Mouse (Mus musculus) liver, embryonic 14.5 days (tissue): ENCODE measurements around the gene Ibtk. TPM values are rescaled to one million over a fixed set of nuclear protein-coding genes. Genes with fewer than 3 reads are reported as not detected.

Experiments used
- ATAC-seq: fragments of 200-750 bp; cut with Nextera tagmentation; 2 replicates; pipeline ENCODE4 v1.8.0; 2017; ENCODE audit warnings: moderate number of reproducible peaks, mild to moderate bottlenecking, moderate library complexity; ENCODE audit not compliant: insufficient read depth
- DNase-seq, 3 experiments: peaks; one replicate each; pipeline ENCODE4 v3.0.0-alpha.2; 2012 to 2013; ENCODE audit warnings: low read depth in 3 of 3, low spot score in 3 of 3
- H3K27ac ChIP-seq: fragments of 300-500 bp; sonication (generic); 2 replicates; pipeline ENCODE4 v1.5.1; 2014; ENCODE audit warnings: moderate library complexity, mild to moderate bottlenecking, control low read depth, inconsistent platforms
- H3K27me3 ChIP-seq: fragments of 300-500 bp; sonication (generic); 2 replicates; pipeline ENCODE4 v1.6.1; 2014; ENCODE audit warnings: mild to moderate bottlenecking, low read length, moderate library complexity; ENCODE audit not compliant: control insufficient read depth, insufficient read depth
- H3K36me3 ChIP-seq: fragments of 300-500 bp; sonication (generic); replicated peaks from 2 replicates; pipeline ENCODE4 v1.6.1; 2014; ENCODE audit warnings: low read depth; ENCODE audit not compliant: control insufficient read depth, insufficient read depth
- H3K4me1 ChIP-seq, 2 experiments: fragments of 200-500 bp in 1 of 2; fragments of 300-500 bp in 1 of 2; sonication (generic) in 1 of 2; replicated peaks; 2 replicates each; pipeline ENCODE4 v1.6.1; 2012 to 2014; ENCODE audit warnings: antibody characterized with exemption in 1 of 2, inconsistent platforms in 1 of 2, low read length in 1 of 2; ENCODE audit not compliant: control insufficient read depth in 2 of 2, insufficient read depth in 2 of 2
- H3K4me2 ChIP-seq: fragments of 300-500 bp; sonication (generic); 2 replicates; pipeline ENCODE4 v1.6.1; 2014; ENCODE audit warnings: low read depth, mild to moderate bottlenecking, control low read depth, moderate library complexity
- H3K4me3 ChIP-seq, 2 experiments: fragments of 200-500 bp in 1 of 2; fragments of 300-500 bp in 1 of 2; sonication (generic) in 1 of 2; 2 replicates each; pipeline ENCODE4 v1.5.1; 2012 to 2014; ENCODE audit warnings: low read depth in 2 of 2, low read length in 2 of 2, mild to moderate bottlenecking in 2 of 2, control low read depth in 1 of 2, inconsistent platforms in 1 of 2, moderate library complexity in 1 of 2; ENCODE audit not compliant: insufficient read depth in 1 of 2
- H3K9ac ChIP-seq: fragments of 300-500 bp; sonication (generic); replicated peaks from 2 replicates; pipeline ENCODE4 v1.6.1; 2014; ENCODE audit warnings: mild to moderate bottlenecking, control low read depth, moderate library complexity
- H3K9me3 ChIP-seq: fragments of 300-500 bp; sonication (generic); 2 replicates; pipeline ENCODE4 v1.6.1; 2016; ENCODE audit warnings: low read length, mixed read lengths; ENCODE audit not compliant: control insufficient read depth
- CTCF ChIP-seq: IDR thresholded peaks from 2 replicates; pipeline ENCODE4 v1.5.1; 2016; ENCODE audit warnings: antibody characterized with exemption, low read depth, control low read depth
- EP300 ChIP-seq: IDR thresholded peaks from 2 replicates; pipeline ENCODE4 v1.6.1; 2016; ENCODE audit warnings: antibody characterized with exemption, low read depth
- WGBS: fragments of 180-500 bp; shearing (Covaris S2); extraction: QIAGEN DNeasy Blood & Tissue Kit; methylation state at CpG from one replicate; pipeline ENCODE4 v1.1.7; 2014; ENCODE audit not compliant: insufficient replicate concordance; 5-methylcytosine and 5-hydroxymethylcytosine counted together
- polyA plus RNA-seq, 2 experiments: library from polyadenylated mRNA; depleted of rRNA in 1 of 2; stranded (reverse) in 1 of 2; unstranded in 1 of 2; fragments of >200 nt; fragmentation: Nextera tagmentation in 1 of 2; extraction: Ambion mirVana in 1 of 2; gene quantifications; 2 replicates each; pipeline versions ENCODE4 v1.2.1 to v1.2.3; 2012 to 2014

Gene Ibtk
- polyA plus RNA-seq, 2 experiments, result 9.7 to 24.7 TPM

DNA sequence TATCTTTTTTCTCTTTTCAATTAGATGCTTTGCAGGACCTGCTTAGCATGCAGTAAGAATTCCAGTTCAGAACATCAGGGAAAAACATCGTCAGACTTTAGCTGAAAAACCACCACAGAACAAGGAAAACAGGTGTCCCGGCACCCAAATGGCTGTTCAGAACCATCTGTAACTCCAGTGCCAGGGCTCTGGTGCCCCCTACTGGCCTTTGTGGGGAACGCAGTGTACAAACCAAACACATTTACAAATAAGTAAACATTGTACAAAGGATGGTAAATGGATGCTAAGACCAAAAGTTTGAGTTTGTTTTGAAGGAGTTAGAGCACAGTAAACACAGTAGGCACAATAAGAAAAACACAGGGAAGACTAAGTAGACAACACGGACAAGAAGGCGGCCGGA, 64.1 kb downstream of the Ibtk start:
- peaks cover 18% of the 10 kb centered on the region for H3K36me3 ChIP-seq
- H3K9ac ChIP-seq, result no peak overlapping the region
- ATAC-seq (no peak), DNase-seq (peak in 1 of 3 experiments; percentile 6)
- H3K27ac ChIP-seq, result no peak overlapping the region
- 85% methylated on average over 6 of the region's 6 CpGs for WGBS
- no peak overlapping the region for H3K4me2 ChIP-seq
- no peaks in the 10 kb centered on the region for H3K4me1 ChIP-seq
- no peak overlapping the region for H3K4me3 ChIP-seq
- H3K27me3 ChIP-seq, result no peaks in the 10 kb centered on the region
- TF ChIP-seq CTCF, result peak; percentile 89
- TF ChIP-seq EP300, result no peak
- no peaks in the 10 kb centered on the region for H3K9me3 ChIP-seq

DNA sequence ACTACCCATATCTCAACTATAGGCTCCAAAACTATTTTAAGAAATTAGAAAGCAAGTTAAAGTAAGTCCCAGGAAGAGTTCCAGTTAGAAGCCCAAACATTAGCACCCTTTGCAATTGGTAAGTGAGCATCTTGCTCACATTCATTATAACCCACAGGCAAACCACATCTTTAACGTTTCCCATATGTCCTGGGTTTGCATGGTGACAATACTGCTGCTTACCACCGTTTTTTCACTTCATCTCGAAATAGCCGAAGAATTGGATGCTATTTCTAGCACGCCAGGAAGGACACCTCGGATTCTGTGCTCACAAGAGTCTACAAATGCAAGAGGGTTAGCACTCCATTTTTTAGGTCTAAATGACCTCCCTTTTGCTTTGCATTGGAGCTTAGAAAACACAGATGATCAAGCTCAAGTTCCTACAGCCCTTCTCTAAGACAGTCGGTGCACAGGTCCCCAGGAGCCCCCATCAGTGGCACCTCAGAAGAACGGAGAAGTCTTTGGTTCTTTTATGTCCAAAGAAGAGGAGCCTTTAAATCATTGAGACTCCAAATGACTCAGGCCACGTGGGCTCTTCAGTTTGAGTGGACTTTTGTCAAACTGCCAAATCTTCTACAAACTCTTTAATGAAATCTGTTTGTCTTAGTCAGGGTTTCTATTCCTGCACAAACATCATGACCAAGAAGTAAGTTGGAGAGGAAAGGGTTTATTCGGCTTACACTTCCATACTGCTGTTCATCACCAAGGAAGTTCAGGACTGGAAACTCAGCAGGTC, 73.8 kb downstream of the Ibtk start:
- H3K9me3 ChIP-seq, result no peaks in the 10 kb centered on the region
- ATAC-seq (no peak), DNase-seq (no peak)
- H3K36me3 ChIP-seq, result no peaks in the 10 kb centered on the region
- 55% methylated on average over 10 of the region's 10 CpGs for WGBS
- no peak overlapping the region for H3K9ac ChIP-seq
- no peaks in the 10 kb centered on the region for H3K27me3 ChIP-seq
- H3K4me3 ChIP-seq, result no peak overlapping the region
- no peaks in the 10 kb centered on the region for H3K4me1 ChIP-seq
- no peak overlapping the region for H3K4me2 ChIP-seq
- no peak overlapping the region for H3K27ac ChIP-seq
- TF ChIP-seq EP300 (no peak), CTCF (no peak)

DNA sequence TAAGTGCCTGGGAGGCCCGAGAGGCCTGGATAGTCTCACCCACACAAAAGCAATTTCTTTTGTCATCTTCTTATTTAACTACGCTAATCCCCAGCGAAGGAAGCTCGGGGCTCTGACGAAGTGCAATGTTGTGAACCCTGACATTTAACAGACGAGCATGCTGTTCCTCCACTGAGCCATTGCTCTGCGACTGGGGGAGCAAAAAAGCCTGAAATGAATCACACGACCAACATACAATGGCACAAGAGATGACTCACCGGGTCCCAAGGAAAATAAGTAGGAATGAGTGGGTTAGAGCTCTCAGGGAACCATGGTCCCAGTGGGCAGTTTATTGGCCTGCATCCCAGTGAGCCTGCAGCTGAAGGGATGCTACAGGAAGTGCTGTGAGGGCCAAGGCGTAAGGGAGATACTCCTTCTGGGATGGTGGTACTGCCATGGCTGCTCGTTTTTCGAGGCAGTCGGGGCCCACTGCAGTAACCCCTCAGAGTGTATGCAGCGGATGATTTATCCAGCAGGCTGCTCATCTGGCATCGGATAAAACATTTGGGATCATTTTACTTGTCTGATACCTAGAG, 75.1 kb downstream of the Ibtk start:
- DNase-seq (no peak), ATAC-seq (no peak)

DNA sequence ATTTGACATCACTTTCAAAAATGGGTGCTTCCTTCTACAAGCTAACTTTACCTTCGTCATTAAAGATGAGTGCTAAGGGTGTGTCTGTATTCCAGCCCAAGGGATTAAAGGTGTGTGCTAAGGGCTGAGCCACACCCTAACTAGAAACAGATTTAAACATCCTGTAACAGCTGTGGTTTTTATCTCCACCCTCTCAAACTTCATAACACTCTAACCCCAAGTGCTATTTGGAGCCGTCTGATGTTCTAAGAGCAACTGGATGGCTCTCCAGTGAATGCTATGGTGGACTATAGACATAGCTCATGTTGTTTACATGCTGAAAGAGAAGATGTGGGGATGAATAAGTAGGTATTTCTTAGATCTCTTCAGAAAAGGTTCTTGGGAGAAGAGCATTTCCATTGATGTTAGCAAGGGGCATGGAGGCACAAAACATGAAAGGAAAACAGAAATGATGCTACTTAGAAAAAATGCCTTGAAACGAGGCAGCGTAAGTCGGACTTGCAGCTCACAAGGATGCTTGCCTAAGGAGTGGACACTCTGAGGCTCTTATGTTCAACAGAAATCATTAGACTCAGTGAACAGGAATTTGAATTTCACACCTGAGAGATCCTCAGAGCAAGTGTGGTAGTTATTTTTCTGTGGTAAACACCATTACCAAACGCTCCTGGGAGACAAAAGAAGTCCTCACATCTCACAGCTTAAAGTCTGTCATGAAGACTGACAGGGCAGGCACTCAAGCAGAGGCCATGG, 77.4 kb downstream of the Ibtk start:
- Histone ChIP-seq H3K9ac (no peak overlapping the region), H3K27me3 (no peaks in the 10 kb centered on the region), H3K4me1 (no peaks in the 10 kb centered on the region), H3K27ac (no peak overlapping the region), H3K36me3 (no peaks in the 10 kb centered on the region), H3K4me2 (no peak overlapping the region), H3K9me3 (no peaks in the 10 kb centered on the region), H3K4me3 (no peak overlapping the region)
- ATAC-seq (no peak), DNase-seq (no peak)
- TF ChIP-seq CTCF (no peak), EP300 (no peak)
- WGBS, result 62% methylated on average over 6 of the region's 6 CpGs

More for the DNA sequence above, 75.1 kb downstream of the Ibtk start:
- TF ChIP-seq CTCF (no peak), EP300 (no peak)
- no peaks in the 10 kb centered on the region for H3K36me3 ChIP-seq
- no peak overlapping the region for H3K4me3 ChIP-seq
- no peak overlapping the region for H3K9ac ChIP-seq
- WGBS, result 58% methylated on average over 15 of the region's 15 CpGs
- no peaks in the 10 kb centered on the region for H3K4me1 ChIP-seq
- H3K4me2 ChIP-seq, result no peak overlapping the region
- no peaks in the 10 kb centered on the region for H3K27me3 ChIP-seq
- H3K9me3 ChIP-seq, result no peaks in the 10 kb centered on the region
- no peak overlapping the region for H3K27ac ChIP-seq

DNA sequence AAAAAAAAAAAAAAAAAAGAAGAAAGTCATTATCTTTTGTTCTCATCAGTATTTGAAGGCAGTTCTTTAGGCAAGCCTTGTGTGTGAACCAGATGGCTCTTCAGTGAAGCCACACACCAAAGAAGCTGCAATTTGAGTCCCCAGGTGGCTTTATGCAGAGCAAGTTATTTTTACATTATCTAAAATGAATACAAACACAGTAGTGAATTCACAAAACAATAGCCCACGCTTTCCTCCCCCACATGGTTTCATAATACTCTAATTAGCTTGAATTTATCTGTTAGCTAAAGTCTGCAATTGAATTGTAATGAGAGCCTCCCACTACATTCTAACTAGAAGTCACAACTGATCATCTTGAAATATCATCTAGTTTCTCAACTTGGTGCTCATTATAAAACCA, 84.8 kb downstream of the Ibtk start:
- Histone ChIP-seq H3K27ac (no peak overlapping the region), H3K9ac (no peak overlapping the region), H3K36me3 (no peaks in the 10 kb centered on the region), H3K4me1 (no peaks in the 10 kb centered on the region), H3K4me2 (no peak overlapping the region), H3K27me3 (no peaks in the 10 kb centered on the region), H3K9me3 (no peaks in the 10 kb centered on the region), H3K4me3 (no peak overlapping the region)
- no peak for ATAC-seq
- 61% methylated on average over 1 of the region's 1 CpGs for WGBS
- TF ChIP-seq EP300 (no peak), CTCF (no peak)
- no peak for DNase-seq
